Mouse (Mus musculus) C2C12 (cell line): ENCODE results near the gene Gm20388.

Source experiments
- CEBPB ChIP-seq: IDR thresholded peaks from one replicate; pipeline ENCODE4 v1.6.1; 2011; ENCODE audit warnings: low read depth, mild to moderate bottlenecking, control low read depth, moderate library complexity
- CTCF ChIP-seq: IDR thresholded peaks from one replicate; pipeline ENCODE4 v1.5.1; 2011; ENCODE audit not compliant: control insufficient read depth, insufficient read depth, insufficient read length
- FOSL1 ChIP-seq: IDR thresholded peaks from one replicate; pipeline ENCODE4 v1.8.0; 2011; ENCODE audit warnings: mild to moderate bottlenecking, low read length; ENCODE audit not compliant: poor library complexity, insufficient read depth, severe bottlenecking
- MAX ChIP-seq: IDR thresholded peaks from one replicate; pipeline ENCODE4 v1.6.1; 2011; ENCODE audit warnings: mild to moderate bottlenecking, control low read depth
- MYOD1 ChIP-seq: IDR thresholded peaks from one replicate; pipeline ENCODE4 v1.6.1; 2011; ENCODE audit warnings: low read depth; ENCODE audit not compliant: control insufficient read depth, insufficient read length
- MYOG ChIP-seq: IDR thresholded peaks from one replicate; pipeline ENCODE4 v1.6.1; 2011; ENCODE audit not compliant: control insufficient read depth, insufficient read length; ENCODE audit errors: extremely low read depth
- USF1 ChIP-seq: IDR thresholded peaks from one replicate; pipeline ENCODE4 v1.6.1; 2011; ENCODE audit warnings: low read depth, mild to moderate bottlenecking, control low read depth, moderate library complexity

GRCm38 (mm10) chr8:121374284-121374683 is 1463.6 kb downstream of the Gm20388 start:
- TF ChIP-seq CTCF (no peak), USF1 (no peak), CEBPB (no peak), MAX (no peak), FOSL1 (no peak), MYOD1 (no peak), MYOG (no peak)
